Mouse (Mus musculus) forebrain, postnatal 0 days (tissue): ENCODE measurements at regions not wholly inside any gene's neighbourhood (a gene's known extent, or its start where the extent isn't known, plus 50 kb on each side); places are given as distances from the start of the nearest gene placed in this dataset.

Source experiments
- ATAC-seq: fragments of 200-750 bp; cut with Nextera tagmentation; 2 replicates; pipeline ENCODE4 v1.8.0; 2017; ENCODE audit warnings: mild to moderate bottlenecking, moderate library complexity
- DNase-seq: peaks from one replicate; pipeline ENCODE4 v3.0.0-alpha.2; 2015
- H3K27ac ChIP-seq: fragments of 300-500 bp; sonication (generic); 2 replicates; pipeline ENCODE4 v1.5.1; 2014; ENCODE audit warnings: low read depth, mild to moderate bottlenecking, antibody characterized with exemption, low read length, moderate library complexity, mixed read lengths
- H3K27me3 ChIP-seq: fragments of 300-500 bp; sonication (generic); 2 replicates; pipeline ENCODE4 v1.6.1; 2014; ENCODE audit warnings: mild to moderate bottlenecking, low read length, mixed read lengths; ENCODE audit not compliant: insufficient read depth
- H3K36me3 ChIP-seq: fragments of 300-500 bp; sonication (generic); 2 replicates; pipeline ENCODE4 v1.6.1; 2014; ENCODE audit warnings: mild to moderate bottlenecking, moderate library complexity; ENCODE audit not compliant: insufficient read depth
- H3K4me1 ChIP-seq: fragments of 300-500 bp; sonication (generic); 2 replicates; pipeline ENCODE4 v1.6.1; 2014; ENCODE audit warnings: antibody characterized with exemption; ENCODE audit not compliant: insufficient read depth
- H3K4me2 ChIP-seq: fragments of 300-500 bp; sonication (generic); 2 replicates; pipeline ENCODE4 v1.6.1; 2014; ENCODE audit warnings: low read depth, mild to moderate bottlenecking, moderate library complexity
- H3K4me3 ChIP-seq: fragments of 300-500 bp; sonication (generic); 2 replicates; pipeline ENCODE4 v1.5.1; 2014; ENCODE audit warnings: low read depth, low read length, mixed read lengths
- H3K9ac ChIP-seq: fragments of 300-500 bp; sonication (generic); 2 replicates; pipeline ENCODE4 v1.6.1; 2014; ENCODE audit warnings: mild to moderate bottlenecking
- H3K9me3 ChIP-seq: fragments of 300-500 bp; sonication (generic); 2 replicates; pipeline ENCODE4 v1.6.1; 2016; ENCODE audit warnings: low read length
- CTCF ChIP-seq: sonication (generic); IDR thresholded peaks from 2 replicates; pipeline ENCODE4 v1.5.1; 2016; ENCODE audit warnings: antibody characterized with exemption, control low read depth, low read depth
- WGBS: fragments of 180-500 bp; shearing (Covaris S2); extraction: QIAGEN DNeasy Blood & Tissue Kit; methylation state at CpG from one replicate; pipeline ENCODE4 v1.1.7; 2014; 5-methylcytosine and 5-hydroxymethylcytosine counted together

DNA sequence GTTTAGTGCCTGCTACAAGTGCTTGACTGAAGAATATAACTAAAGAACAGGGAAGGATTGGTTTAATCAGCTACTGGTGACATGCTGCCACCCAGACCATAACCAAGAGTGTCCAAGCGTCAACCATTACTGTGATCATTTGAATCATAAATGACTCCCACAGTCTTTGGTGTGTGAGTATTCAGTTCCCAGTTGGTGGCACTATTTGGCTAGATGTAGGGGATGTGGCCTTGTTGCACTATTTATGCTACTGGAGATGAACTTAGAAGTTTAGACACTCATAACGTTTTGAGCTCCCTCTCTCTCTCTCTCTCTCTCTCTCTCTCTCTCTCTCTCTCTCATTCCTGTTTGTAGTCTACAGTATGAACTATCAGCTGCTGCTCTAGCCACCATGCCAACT lies 238.4 kb upstream of the Lrrc3b start:
- Histone ChIP-seq H3K36me3 (no peaks in the 10 kb centered on the region), H3K4me1 (no peaks in the 10 kb centered on the region), H3K27me3 (no peaks in the 10 kb centered on the region), H3K9me3 (no peaks in the 10 kb centered on the region), H3K27ac (no peak overlapping the region), H3K4me3 (no peak overlapping the region), H3K4me2 (no peak overlapping the region), H3K9ac (no peak overlapping the region)
- no peak for TF ChIP-seq CTCF
- DNase-seq = no peak
- ATAC-seq = no peak
- 84% methylated on average over 2 of the region's 2 CpGs for WGBS

DNA sequence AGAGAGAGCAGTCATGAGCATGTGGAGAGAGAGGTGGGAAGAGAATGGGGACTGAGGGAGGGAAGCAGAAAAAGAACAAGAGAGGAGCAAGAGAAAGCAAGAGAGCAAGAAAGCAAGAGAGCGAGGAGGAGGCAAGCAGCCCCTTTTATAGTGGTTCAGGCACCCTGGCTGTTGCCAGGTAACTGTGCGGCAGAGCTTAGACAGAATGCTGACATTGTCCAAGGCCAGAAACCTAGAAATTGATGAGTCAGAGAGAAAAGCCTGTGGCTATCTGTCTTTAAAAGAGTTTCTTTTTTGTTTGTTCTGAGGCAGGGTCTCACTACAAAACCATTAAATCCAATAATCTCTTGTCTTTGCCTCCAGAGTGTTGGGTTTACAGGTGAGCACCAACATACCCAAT lies 240.7 kb upstream of the Lrrc3b start:
- H3K36me3 ChIP-seq = no peaks in the 10 kb centered on the region
- no peak overlapping the region for H3K4me3 ChIP-seq
- H3K27ac ChIP-seq = no peak overlapping the region
- no peak overlapping the region for H3K9ac ChIP-seq
- no peak for ATAC-seq
- DNase-seq = no peak
- H3K4me1 ChIP-seq = no peaks in the 10 kb centered on the region
- WGBS = 65% methylated on average over 2 of the region's 2 CpGs
- TF ChIP-seq CTCF = no peak
- no peaks in the 10 kb centered on the region for H3K27me3 ChIP-seq
- no peak overlapping the region for H3K4me2 ChIP-seq
- H3K9me3 ChIP-seq = no peaks in the 10 kb centered on the region

DNA sequence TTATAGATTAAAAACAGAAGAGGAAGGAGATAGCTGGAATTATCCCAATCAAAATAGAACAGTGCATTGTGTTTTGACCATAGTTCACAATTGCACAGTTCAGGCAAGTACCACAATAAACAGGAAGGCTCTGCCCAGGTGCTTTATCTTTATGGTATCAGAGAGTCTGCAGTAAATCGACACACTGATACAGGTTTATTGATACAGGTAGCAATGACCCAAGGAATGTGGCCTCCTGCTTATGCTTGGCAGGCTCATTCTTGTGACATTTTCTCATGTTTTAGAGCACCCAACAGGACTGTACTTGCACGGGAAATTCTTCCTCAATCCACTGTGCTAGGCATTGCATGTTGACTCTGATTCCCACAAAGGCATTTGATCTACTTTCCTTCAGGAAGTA lies 259.2 kb upstream of the Lrrc3b start:
- Histone ChIP-seq H3K9me3 (no peaks in the 10 kb centered on the region), H3K36me3 (no peaks in the 10 kb centered on the region), H3K27ac (no peak overlapping the region), H3K4me3 (no peak overlapping the region), H3K4me2 (no peak overlapping the region), H3K4me1 (no peaks in the 10 kb centered on the region), H3K27me3 (no peaks in the 10 kb centered on the region), H3K9ac (no peak overlapping the region)
- WGBS = 84% methylated on average over 2 of the region's 2 CpGs
- DNase-seq (no peak), ATAC-seq (no peak)
- no peak for TF ChIP-seq CTCF

DNA sequence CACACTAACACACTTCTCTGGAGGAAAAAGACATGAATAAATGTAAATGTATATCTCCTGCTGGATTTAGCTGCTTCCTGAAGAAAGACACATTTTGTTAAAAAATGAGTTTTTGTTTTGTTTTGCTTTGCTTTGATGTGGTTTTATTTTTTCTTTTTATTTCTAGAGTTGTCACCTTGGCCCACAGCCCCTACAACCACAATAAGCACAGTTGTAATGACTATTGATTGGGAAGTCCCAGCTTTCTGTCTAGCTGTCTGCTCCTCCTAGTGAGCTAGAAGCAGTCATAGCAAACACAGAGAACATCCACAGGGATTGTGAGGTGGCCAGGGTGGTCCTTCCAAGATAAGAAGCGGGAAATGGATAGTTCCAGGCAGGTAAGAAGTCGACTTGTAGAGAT lies 259.8 kb upstream of the Lrrc3b start:
- WGBS = 89% methylated on average over 2 of the region's 2 CpGs
- no peaks in the 10 kb centered on the region for H3K9me3 ChIP-seq

DNA sequence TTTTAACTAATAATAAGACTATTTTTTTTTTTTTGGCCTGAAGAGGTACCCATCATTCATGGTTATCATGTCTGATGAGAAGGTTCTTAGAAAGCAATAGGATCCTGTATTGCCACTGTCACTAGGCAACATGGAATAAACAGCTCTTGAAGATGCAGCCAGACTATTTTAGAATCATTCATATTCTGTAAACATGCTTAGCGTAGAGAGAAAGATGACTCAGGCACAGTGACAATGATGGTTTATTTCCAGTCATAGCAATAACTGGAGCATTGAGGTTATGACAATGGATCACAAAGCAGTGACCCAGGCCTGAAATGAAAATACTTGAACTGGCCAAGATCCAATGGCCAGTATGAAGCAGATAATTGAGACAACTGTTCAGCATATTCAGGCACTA lies 283.3 kb upstream of the Lrrc3b start:
- Histone ChIP-seq H3K27ac (no peak overlapping the region), H3K27me3 (no peaks in the 10 kb centered on the region), H3K4me2 (no peak overlapping the region), H3K36me3 (no peaks in the 10 kb centered on the region), H3K4me1 (no peaks in the 10 kb centered on the region), H3K9ac (no peak overlapping the region), H3K4me3 (no peak overlapping the region), H3K9me3 (no peaks in the 10 kb centered on the region)
- no peak for TF ChIP-seq CTCF
- 54% methylated on average over 1 of the region's 1 CpGs for WGBS
- peak; percentile 87 for ATAC-seq
- peak; percentile 27 for DNase-seq

More for the DNA sequence above, 259.8 kb upstream of the Lrrc3b start:
- no peaks in the 10 kb centered on the region for H3K36me3 ChIP-seq
- H3K4me1 ChIP-seq = no peaks in the 10 kb centered on the region
- no peak overlapping the region for H3K27ac ChIP-seq
- no peak for TF ChIP-seq CTCF
- H3K4me2 ChIP-seq = no peak overlapping the region
- H3K9ac ChIP-seq = no peak overlapping the region
- ATAC-seq (no peak), DNase-seq (no peak)
- no peaks in the 10 kb centered on the region for H3K27me3 ChIP-seq
- no peak overlapping the region for H3K4me3 ChIP-seq

DNA sequence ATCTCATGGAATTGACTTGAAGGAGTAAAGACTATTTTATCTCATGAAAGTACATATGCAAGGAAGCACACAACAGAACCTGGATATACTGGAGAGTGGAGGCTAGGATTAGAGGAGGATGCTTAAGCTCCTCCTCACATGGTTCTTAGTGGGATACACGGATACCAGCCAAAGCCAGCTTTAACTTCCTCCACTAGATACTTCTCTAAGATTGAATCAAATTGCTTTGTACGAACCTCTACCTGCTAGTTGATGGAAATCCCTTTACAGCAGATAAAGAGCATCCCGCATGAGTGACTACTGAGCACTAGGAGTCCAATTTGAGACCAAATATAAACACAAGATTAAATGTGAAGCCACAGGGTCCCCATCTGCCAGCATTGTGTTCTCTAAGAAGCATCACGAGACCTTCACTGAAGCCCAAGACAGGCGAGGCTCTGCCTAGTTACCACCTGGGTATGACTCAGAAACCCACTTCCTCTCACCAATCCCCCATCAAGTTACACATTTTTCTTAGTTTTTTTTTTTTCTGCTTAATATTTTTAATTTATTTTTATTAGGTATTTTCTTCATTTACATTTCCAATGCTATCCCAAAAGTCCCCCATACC lies 307.9 kb upstream of the Lrrc3b start:
- no peak overlapping the region for H3K4me2 ChIP-seq
- ATAC-seq (no peak), DNase-seq (no peak)
- no peak overlapping the region for H3K9ac ChIP-seq
- H3K4me1 ChIP-seq = no peaks in the 10 kb centered on the region
- H3K9me3 ChIP-seq = no peaks in the 10 kb centered on the region
- no peaks in the 10 kb centered on the region for H3K36me3 ChIP-seq
- H3K27me3 ChIP-seq = no peaks in the 10 kb centered on the region
- H3K4me3 ChIP-seq = no peak overlapping the region
- H3K27ac ChIP-seq = no peak overlapping the region
- 69% methylated on average over 5 of the region's 5 CpGs for WGBS
- TF ChIP-seq CTCF = no peak

DNA sequence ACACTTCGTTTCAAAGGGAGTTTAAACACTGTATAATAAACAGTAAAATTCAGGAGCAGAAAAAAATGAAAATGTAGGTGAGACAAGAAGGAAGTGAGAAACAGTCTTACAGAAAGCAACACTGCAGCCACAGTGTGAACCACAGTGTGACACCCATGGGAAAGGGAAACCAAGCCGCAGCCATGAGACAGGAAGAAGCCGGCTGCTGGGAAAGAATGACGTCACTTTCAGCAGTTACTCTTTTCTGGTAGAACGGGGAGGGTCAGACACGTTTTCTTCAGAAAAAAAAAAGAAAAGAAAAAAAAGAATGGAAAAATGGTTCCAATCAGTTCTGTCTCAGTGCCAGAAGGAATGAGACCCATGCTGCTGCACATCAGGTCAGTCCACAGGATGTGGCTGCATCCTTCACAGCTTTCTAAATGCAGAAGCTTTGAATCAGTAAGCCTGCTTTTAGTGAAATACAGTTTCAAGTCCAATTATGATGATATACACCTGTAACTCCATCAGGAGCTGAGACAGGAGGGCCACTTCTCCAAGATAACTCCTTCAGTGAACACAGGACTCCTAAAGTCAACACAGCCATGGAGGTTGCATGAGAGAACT lies 331.2 kb upstream of the Lrrc3b start:
- Histone ChIP-seq H3K4me3 (no peak overlapping the region), H3K9me3 (no peaks in the 10 kb centered on the region), H3K4me1 (no peaks in the 10 kb centered on the region), H3K9ac (no peak overlapping the region), H3K27me3 (no peaks in the 10 kb centered on the region), H3K4me2 (no peak overlapping the region), H3K36me3 (no peaks in the 10 kb centered on the region), H3K27ac (no peak overlapping the region)
- DNase-seq (no peak), ATAC-seq (no peak)
- WGBS = 70% methylated on average over 6 of the region's 6 CpGs
- no peak for TF ChIP-seq CTCF
